Mouse (Mus musculus) thymus, postnatal 0 days (tissue): ENCODE data around the gene Igsf9. TPM values are rescaled to one million over a fixed set of nuclear protein-coding genes. Genes with fewer than 3 reads are reported as not detected.

Experiments
- DNase-seq: peaks from one replicate; pipeline ENCODE4 v3.0.0-alpha.2; 2015; ENCODE audit warnings: low spot score
- polyA plus RNA-seq: library from polyadenylated mRNA; unstranded; fragments of >200 nt; fragmentation: Nextera tagmentation; extraction: Ambion mirVana; gene quantifications from 2 replicates; pipeline ENCODE4 v1.2.1, GENCODE M21; 2015

Gene Igsf9
- polyA plus RNA-seq: 2.4 and 2.5 TPM in 2 replicates

DNA sequence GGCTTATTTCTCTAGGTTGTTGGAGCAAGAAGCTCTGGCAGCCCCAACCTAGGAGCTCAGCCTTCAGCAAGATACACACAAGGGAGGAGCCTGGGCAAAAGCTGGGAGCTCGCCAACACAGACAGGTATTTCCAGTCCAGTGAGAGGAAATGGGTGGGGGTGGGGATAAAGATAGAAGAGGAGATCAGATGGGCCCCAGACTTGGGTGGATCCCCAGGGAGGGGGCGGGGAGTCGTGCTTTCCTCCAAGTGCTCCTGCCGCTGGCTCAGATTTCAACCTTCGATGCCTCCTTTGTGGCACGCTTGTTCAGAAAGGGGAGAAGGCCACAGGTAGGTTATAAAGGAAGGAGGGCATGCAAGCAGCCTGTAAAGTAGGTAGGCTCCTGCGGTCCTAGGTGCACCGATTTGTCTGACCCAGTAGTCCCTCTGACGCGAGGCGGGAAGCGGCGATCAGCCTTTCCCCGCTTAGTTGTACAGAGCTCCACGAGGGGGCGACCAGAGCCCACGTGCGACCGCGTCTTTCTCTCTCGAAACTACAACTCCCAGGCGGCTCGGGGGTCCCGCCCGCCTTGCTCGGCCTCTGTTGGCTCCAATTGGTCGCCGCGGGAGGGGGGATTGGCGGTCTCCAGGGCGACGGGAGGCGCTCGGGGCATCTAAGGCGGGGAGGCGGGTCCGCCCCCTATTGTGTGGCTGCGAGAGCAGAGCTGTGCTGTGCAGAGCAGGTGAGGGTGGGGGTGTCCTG, at the start of gene Igsf9:
Gene Igsf9 (plus strand): TSS at position 249 of the 741 bp plus-strand sequence.
- peak; percentile 95 for DNase-seq

- DNase-seq: no peak
Measured at GRCm38 (mm10) chr1:172431836-172432586, 49.6 kb upstream of the Igsf9 start.

GRCm38 (mm10) chr1:172432587-172432955, 49.0 kb upstream of the Igsf9 start:
- DNase-seq: no peak

- DNase-seq: no peak
Measured at GRCm38 (mm10) chr1:172433012-172433850, 48.4 kb upstream of the Igsf9 start.

GRCm38 (mm10) chr1:172433851-172434165, 47.8 kb upstream of the Igsf9 start:
- no peak for DNase-seq

GRCm38 (mm10) chr1:172436785-172437184, 44.8 kb upstream of the Igsf9 start:
- no peak for DNase-seq

DNA sequence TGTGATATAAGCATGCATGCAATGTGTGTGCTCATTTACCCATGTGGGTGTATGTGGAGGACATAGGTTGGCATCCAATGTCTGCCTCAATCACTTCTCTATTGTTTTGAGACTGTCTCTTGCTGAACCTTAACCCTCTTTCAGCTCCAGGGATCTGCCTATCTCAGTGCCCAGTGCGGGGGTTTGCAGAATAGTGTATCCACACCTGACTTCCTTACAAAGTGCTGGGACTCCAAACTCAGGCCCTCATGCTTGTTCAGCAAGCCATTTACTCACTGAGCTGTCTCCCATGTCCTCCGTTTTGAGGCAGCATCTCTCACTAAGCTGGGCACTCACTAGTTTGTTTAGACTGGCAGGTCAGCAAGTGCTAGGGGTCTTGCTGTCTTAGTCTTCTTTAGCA, 43.0 kb upstream of the Igsf9 start:
- no peak for DNase-seq

DNA sequence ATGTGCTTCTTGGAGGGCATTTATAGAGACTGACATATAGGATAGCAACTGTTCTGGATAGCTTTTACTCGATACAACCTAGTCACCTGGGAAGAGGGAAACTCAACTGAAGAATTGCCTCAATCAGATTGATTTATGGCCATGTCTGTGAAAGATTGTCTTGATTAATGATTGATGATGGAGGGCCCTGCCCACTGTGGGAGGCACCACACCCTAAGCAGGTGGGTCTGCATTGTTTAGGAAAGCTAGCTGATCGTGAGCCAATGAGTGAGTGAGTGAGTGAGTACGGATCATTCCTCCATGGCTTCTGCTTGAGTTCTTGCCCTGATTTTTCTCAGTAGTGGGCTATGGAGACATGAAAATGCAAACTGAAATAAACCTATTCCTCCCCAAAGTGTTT, 41.1 kb upstream of the Igsf9 start:
- DNase-seq: no peak

DNA sequence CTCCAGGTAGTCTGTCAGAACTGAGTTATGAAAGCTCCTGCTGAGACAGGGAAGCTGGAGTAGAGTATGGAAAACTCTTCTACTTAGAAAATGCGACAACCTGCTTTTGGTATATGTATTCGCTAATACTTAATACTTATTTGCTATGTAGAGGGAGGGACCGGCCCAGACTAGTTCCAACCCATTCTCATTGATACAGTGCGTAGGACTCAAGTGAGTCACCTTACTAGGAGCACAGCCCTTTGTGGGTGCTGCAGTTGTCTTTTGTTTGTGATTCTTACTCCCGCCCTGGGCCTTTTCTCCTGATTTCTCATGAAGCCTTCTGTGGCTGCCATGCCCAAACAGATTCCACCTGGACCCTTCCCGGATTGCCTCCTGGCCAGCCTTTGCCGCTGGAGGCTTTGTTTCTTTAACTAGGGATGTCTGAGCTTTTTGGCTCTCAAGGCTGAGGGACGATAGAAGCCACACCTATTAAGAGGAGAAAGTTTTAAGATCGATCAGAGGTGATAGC, 39.6 kb upstream of the Igsf9 start:
- DNase-seq: no peak

DNA sequence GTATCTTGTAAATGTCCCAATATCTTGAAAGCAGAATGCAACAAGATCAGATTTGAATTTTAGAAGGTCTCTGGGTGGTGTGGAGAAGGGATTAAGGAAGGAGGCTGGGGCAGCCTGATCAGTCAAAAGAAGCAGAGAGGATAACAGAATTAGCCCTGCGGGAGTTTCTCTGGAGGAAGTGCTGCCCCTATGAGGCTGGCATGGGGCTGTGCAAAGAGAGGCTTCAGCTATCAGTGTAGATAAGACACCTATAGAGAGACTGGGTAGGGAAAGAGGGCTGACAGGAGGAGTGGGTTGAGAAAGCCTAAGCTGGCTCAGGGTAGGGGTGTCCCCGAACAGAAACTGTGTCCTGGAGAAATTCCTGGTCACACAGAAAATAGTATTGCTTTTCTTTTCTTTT, 31.4 kb upstream of the Igsf9 start:
- no peak for DNase-seq

- DNase-seq: no peak
Measured at GRCm38 (mm10) chr1:172450848-172451470, 30.6 kb upstream of the Igsf9 start.

DNA sequence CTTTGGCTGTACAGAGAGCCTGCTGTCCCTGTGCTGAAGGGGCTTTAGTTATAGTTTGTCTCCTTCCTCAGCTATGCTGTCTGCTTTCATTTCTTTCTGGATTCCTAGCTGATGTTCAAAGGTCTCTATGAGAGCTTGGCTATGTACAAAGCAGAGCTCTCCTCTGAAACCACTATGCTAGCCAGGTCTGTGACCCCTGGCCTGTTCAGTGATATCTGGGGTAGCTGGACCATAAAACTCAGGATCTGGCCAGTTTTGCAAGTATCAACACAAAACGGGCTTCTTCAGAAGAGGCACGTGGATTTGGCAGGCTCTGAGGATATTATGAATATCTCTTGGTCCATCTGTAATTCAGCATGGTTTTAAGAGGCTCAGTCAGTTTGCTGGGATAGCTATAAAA, 28.7 kb upstream of the Igsf9 start:
- DNase-seq: no peak

DNA sequence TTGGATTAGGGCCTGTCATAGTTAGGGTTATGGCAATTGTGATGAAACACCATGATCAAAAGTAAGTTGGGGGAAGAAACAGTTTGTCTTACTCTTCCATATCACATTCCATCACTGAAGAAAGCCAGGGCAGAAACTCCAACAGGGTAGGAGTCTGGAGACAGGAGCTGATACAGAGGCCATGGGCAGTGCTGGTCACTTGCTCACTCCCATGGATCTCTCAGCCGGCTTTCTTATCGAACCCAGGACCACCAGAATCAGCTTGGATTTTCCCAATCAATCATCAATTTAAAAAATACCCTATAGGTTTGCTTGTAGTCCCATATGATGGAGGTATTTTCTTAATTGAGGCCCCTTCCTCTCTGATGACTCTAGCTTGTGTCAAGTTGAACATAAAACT, 27.8 kb upstream of the Igsf9 start:
- no peak for DNase-seq

DNA sequence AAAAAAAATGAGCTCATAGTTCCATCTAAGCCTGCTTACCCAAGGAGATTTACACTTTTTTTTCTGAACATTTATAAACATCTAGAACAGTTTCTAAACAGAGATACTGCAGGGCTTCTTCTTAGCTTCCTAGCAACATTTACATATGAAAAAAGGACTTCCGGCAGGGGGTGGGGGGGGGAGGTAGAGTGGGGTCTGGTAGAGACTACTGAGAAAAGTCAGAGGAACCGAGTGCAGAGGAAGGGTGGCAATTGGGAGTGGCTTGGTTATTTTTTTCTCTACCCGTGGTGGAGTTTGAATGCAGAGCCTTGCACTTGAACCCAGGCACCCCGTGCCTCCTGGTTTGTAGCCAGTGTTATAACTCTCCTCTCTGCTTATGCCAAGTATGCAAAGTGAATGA, 26.2 kb upstream of the Igsf9 start:
- peak; percentile 64 for DNase-seq

DNA sequence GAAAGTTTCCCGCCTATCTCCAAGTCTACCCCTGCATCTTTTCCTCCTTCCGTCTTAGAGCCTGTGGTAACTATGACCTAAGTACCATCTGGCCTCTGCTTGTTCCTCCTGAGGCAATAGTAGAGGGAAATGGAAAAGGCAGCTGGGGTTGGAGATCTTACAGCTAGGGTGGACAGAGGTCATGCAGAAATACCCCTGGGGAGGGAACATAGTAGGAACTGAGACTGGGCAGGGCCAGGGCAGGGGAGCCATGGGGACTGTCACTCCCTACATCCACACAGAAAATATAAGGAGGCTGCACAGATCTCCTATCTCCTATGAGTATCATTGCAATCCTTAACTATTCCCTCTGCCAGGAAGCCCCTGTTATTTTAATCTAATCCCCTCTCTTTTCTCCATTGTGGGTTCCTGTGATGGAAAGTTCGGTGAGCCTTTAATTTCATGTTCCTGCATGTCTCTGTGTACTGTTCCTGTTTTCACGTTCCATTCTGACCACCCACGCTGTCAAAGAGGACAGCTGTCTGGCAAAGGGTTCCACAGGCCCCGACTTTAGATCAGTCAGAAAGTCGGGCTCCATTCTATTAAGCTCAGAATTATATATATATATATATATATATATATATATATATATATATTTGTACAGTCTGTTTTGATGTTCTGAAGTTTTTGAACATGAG, 25.4 kb upstream of the Igsf9 start:
- DNase-seq: no peak

DNA sequence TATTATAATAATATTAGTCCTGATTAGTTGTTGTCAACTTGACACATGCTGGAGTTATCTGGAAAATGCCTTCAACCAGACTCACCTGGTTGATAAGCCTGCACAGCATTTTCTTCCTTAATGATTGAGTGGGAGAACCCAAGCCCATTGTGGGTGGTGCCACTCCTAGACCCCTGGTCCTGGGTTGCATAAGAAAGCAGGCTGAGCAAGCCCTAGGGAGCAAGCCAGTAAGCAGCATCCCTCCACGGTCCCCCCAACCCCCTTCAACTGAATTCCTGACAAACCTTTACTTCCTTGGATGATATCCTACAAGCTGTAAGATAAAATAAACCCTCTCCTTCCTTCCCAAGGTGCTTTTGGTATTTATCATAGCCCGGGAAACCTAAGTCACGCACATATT, 24.4 kb upstream of the Igsf9 start:
- DNase-seq: no peak

DNA sequence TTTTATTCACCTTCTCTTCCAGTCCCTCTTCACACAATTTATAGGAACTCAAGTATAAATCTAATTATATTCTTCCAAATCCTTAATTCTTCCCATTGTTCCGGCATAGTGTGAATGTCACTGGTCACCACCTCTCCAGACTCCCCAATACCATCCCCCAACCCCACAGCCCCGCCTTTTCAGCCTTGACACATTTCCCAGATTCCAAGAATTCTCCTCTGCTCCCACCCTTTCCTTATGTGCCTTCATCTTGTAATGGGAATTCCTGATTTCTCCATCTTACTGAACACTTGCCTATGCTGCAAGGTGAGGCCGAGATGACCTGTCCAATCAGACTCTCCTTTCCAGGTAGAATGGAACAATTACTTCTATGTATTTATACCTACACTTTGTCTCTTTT, 23.5 kb upstream of the Igsf9 start:
- DNase-seq: no peak

- no peak for DNase-seq
Measured at GRCm38 (mm10) chr1:172461602-172462001, 20.0 kb upstream of the Igsf9 start.

- no peak for DNase-seq
Measured at GRCm38 (mm10) chr1:172462534-172462933, 19.1 kb upstream of the Igsf9 start.

DNA sequence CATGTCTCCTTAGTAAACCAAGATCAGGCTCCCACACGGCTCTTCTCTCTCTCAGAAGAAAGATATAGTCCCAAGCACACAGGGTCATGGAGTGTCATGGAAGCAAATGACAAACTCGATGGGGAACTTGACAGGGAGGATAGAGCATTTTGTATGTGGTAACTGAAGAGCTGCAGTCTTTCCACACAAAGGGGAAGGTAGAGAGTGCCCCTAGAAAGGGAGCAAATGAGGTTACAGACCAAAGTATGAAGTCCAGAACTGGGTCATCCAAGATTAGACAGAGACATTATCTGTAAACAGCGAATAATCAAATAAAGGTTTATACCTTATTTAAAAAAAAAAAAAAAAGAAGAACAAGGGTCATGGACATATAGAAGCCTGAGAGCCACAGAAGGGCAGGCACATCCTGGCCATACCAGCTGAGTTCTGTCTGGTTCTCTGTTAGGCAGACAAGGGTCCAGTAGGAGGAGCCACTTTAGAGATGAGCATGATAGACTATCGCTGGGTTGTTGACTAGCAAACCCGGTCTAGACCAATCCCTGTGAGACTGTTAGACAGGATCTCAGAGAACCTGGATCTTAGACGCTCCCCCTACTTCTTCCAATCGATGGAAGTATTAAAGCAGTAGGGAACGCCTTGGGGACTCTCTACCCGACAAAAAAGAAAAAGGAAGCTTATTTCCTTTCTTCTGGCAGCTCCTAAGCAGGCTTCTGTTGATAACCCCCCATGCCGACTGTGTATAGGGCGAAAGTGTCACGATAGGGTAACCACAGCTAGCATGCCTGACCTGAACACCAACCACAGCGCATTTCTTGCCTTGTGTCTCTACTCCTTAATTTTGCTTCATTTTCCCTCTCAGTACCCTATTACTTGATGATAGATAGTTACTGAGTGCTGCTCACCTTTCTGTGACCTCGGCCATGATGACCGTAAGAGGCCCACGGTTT, 17.9 kb upstream of the Igsf9 start:
- DNase-seq: no peak
